Mouse (Mus musculus): ENCODE results near the gene Atp6v1g2. TPM values are rescaled to one million over a fixed set of nuclear protein-coding genes. Genes with fewer than 3 reads are reported as not detected.

The Atp6v1g2 gene
- 78.1 and 99.0 TPM in 2 replicates for polyA plus RNA-seq (2014; fragmentation: Nextera tagmentation; extraction: Ambion mirVana)

- H3K4me3 ChIP-seq (replicated peaks; ENCODE audit: low read depth, low read length): peak within 1 kb of the TSS; percentile 52; the same call in 1 of the 2 replicates
- DNase-seq (no peak), ATAC-seq (ENCODE audit: low FRiP score, low TSS enrichment) (no peak)
- no peaks in the 10 kb centered on the region for H3K27me3 ChIP-seq (ENCODE audit: control insufficient read depth, insufficient read depth, low read length)
- H3K9me3 ChIP-seq (ENCODE audit: control insufficient read depth, low read length): no peaks in the 10 kb centered on the region
- H3K4me2 ChIP-seq (ENCODE audit: low read length): peak within 1 kb of the TSS; percentile 91
- peaks cover 14% of the 10 kb centered on the region; the same call in 1 of the 2 replicates for H3K4me1 ChIP-seq (ENCODE audit: control insufficient read depth, insufficient read depth, low read length)
- no peak within 1 kb of the TSS for H3K27ac ChIP-seq (replicated peaks; ENCODE audit: low read depth, low read length)
- peaks cover 34% of the 10 kb centered on the region for H3K36me3 ChIP-seq (ENCODE audit: control insufficient read depth, insufficient read depth, low read length)
- no peak within 1 kb of the TSS for H3K9ac ChIP-seq (replicated peaks; ENCODE audit: low read length)
- 84% methylated on average over 18 of the region's 18 CpGs for WGBS
Measured at GRCm38 (mm10) chr17:35233114-35233980, at the start of gene Atp6v1g2. TSS of gene Atp6v1g2 (plus strand) at chr17:35233660.

DNA sequence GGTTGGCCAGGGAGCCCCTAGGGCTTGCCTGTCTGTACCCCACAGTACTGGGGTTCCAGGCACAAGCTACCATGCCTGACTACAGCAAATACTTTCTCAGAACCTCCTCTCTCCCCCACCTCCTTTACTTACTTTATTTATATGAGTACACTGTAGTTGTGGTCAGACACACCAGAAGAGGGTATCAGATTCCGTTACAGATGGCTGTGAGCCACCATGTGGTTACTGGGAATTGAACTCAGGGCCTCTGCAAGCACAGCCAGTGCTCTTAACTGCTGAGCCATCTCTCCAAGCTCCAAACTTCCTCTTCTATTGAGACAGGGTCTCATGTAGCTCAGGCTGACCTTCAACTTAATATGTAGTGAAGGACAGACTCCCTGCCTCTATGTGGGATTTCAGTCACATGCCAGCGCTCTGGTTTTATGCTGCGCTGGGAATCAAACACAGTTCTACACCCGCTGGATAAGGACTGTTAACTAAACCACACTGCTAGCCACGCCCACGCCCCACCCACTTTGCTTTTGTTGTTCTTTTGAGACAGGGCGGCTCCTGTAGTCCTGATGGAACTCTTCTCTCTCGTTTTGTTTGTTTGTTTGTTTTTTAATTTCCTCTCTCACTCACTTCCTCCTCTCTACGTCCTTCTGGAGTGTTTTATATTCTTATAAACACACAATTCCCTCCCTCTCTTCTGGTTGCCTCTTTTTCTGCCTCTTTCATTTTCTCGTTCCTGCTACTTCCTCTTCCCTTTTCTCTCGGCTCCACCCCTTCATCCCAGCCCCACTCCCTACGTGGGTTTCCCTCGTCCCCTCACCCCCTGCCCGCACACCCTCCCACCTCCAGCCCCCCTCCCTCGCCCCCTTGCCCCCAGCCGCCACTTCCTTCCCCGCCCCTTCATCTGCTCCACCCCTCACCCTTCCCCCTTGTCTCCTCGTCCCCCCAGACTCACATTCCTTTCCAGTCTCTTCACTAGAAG, 47.5 kb upstream of the Atp6v1g2 start:
- Histone ChIP-seq H3K9ac (replicated peaks; ENCODE audit: low read length) (peak overlapping the region; percentile 32; the same call in 1 of the 2 replicates), H3K9me3 (ENCODE audit: control insufficient read depth, low read length) (no peaks in the 10 kb centered on the region), H3K27me3 (ENCODE audit: control insufficient read depth, insufficient read depth, low read length) (no peaks in the 10 kb centered on the region), H3K36me3 (ENCODE audit: control insufficient read depth, insufficient read depth, low read length) (no peaks in the 10 kb centered on the region), H3K4me1 (ENCODE audit: control insufficient read depth, insufficient read depth, low read length) (peaks cover 10% of the 10 kb centered on the region; the same call in 1 of the 2 replicates), H3K4me3 (replicated peaks; ENCODE audit: low read depth, low read length) (peak overlapping the region; percentile 28), H3K27ac (replicated peaks; ENCODE audit: low read depth, low read length) (peak overlapping the region; percentile 45; the same call in 1 of the 2 replicates), H3K4me2 (ENCODE audit: low read length) (peak overlapping the region; percentile 47)
- WGBS: 3% methylated on average over 18 of the region's 18 CpGs
- ATAC-seq (ENCODE audit: low FRiP score, low TSS enrichment) (no peak; the same call in 1 of the 2 replicates), DNase-seq (peak; percentile 67)

DNA sequence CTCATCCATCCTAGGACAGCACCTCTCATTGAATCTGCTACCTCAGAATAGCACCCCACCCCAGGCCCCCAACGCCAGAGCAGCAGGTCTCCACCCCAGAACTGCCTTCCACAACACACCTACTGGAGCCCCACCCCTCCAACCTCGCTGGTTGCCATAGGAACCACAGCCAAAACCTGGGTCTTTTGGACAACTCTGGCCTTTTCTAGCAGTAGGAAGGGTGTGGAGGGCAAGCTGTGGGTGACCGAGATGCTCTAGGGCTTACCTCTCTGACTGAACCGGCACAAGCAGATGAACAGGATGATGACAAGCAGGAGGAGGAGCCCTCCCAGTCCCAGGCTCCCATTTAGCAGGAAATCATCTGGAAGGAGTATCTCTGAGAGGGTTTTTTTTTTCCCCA, 46.8 kb upstream of the Atp6v1g2 start:
- Histone ChIP-seq H3K9ac (replicated peaks; ENCODE audit: low read length) (no peak overlapping the region), H3K9me3 (ENCODE audit: control insufficient read depth, low read length) (no peaks in the 10 kb centered on the region), H3K36me3 (ENCODE audit: control insufficient read depth, insufficient read depth, low read length) (no peaks in the 10 kb centered on the region), H3K4me1 (ENCODE audit: control insufficient read depth, insufficient read depth, low read length) (peaks cover 10% of the 10 kb centered on the region; the same call in 1 of the 2 replicates), H3K27me3 (ENCODE audit: control insufficient read depth, insufficient read depth, low read length) (no peaks in the 10 kb centered on the region), H3K4me3 (replicated peaks; ENCODE audit: low read depth, low read length) (peak overlapping the region; percentile 28), H3K27ac (replicated peaks; ENCODE audit: low read depth, low read length) (peak overlapping the region; percentile 45; the same call in 1 of the 2 replicates), H3K4me2 (ENCODE audit: low read length) (peak overlapping the region; percentile 47)
- no peak for ATAC-seq (ENCODE audit: low FRiP score, low TSS enrichment)
- 2% methylated on average over 4 of the region's 4 CpGs for WGBS
- DNase-seq: peak; percentile 27

DNA sequence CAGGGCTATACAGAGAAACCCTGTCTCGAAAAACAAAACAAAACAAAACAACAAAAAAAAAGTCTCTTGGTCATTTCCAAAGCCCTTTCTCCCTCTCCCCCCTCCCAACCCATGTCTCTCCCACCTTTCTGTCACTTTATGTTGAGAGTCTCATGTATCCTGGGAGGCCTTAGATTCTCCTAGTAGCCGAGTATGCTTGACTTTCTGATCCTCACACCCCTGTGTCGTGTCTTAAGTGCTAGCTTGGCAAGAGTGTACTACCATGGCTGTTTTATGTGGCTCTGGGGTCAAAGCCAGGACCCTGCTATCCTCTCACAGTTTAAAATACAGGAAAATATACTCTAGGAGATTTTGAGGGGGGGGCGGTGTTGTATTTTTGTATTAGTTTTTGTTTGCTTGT, 46.1 kb upstream of the Atp6v1g2 start:
- DNase-seq (no peak), ATAC-seq (ENCODE audit: low FRiP score, low TSS enrichment) (no peak)
- no peak overlapping the region for H3K4me3 ChIP-seq (replicated peaks; ENCODE audit: low read depth, low read length)
- no peak overlapping the region for H3K4me2 ChIP-seq (ENCODE audit: low read length)
- no peaks in the 10 kb centered on the region for H3K27me3 ChIP-seq (ENCODE audit: control insufficient read depth, insufficient read depth, low read length)
- H3K36me3 ChIP-seq (ENCODE audit: control insufficient read depth, insufficient read depth, low read length): no peaks in the 10 kb centered on the region
- no peak overlapping the region for H3K9ac ChIP-seq (replicated peaks; ENCODE audit: low read length)
- H3K4me1 ChIP-seq (ENCODE audit: control insufficient read depth, insufficient read depth, low read length): peaks cover 10% of the 10 kb centered on the region; the same call in 1 of the 2 replicates
- 84% methylated on average over 4 of the region's 4 CpGs for WGBS
- H3K9me3 ChIP-seq (ENCODE audit: control insufficient read depth, low read length): no peaks in the 10 kb centered on the region
- no peak overlapping the region for H3K27ac ChIP-seq (replicated peaks; ENCODE audit: low read depth, low read length)

GRCm38 (mm10) chr17:35187959-35188610, 45.4 kb upstream of the Atp6v1g2 start, which contains the start of gene Lst1:
TSS of gene Lst1 (minus strand) at chr17:35188439.
- ATAC-seq (ENCODE audit: low FRiP score, low TSS enrichment): no peak
- no peak within 1 kb of the TSS for H3K27ac ChIP-seq (replicated peaks; ENCODE audit: low read depth, low read length)

DNA sequence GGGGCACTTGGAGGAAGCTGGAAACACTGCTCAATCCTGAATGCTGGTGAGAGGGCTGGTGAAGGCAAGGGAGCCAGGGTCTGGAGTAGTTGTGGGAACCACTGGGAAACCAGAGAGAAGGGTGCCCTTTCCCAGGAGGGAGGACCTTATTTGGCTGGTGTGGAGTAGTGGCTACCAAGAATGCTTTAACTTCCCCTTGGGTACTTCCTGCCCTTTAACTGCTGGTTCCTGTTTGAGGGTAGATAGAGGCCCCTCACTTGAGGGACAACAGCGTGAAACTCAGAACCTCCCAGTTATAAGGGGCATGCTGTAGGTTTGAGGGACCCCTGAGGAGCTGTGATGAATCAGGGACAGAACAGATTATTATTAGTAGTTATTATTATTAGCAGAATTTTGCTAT, 44.3 kb upstream of the Atp6v1g2 start:
- WGBS: 75% methylated on average over 1 of the region's 1 CpGs
- DNase-seq (no peak), ATAC-seq (ENCODE audit: low FRiP score, low TSS enrichment) (no peak)
- no peak overlapping the region for H3K27ac ChIP-seq (replicated peaks; ENCODE audit: low read depth, low read length)
- H3K4me2 ChIP-seq (ENCODE audit: low read length): no peak overlapping the region
- H3K4me1 ChIP-seq (ENCODE audit: control insufficient read depth, insufficient read depth, low read length): peaks cover 10% of the 10 kb centered on the region; the same call in 1 of the 2 replicates
- H3K27me3 ChIP-seq (ENCODE audit: control insufficient read depth, insufficient read depth, low read length): no peaks in the 10 kb centered on the region
- no peaks in the 10 kb centered on the region for H3K36me3 ChIP-seq (ENCODE audit: control insufficient read depth, insufficient read depth, low read length)
- H3K9me3 ChIP-seq (ENCODE audit: control insufficient read depth, low read length): no peaks in the 10 kb centered on the region
- H3K9ac ChIP-seq (replicated peaks; ENCODE audit: low read length): no peak overlapping the region
- no peak overlapping the region for H3K4me3 ChIP-seq (replicated peaks; ENCODE audit: low read depth, low read length)

More at GRCm38 (mm10) chr17:35187959-35188610, 45.4 kb upstream of the Atp6v1g2 start, which contains the start of gene Lst1:
- Histone ChIP-seq H3K36me3 (ENCODE audit: control insufficient read depth, insufficient read depth, low read length) (no peaks in the 10 kb centered on the region), H3K4me1 (ENCODE audit: control insufficient read depth, insufficient read depth, low read length) (peaks cover 10% of the 10 kb centered on the region; the same call in 1 of the 2 replicates), H3K4me2 (ENCODE audit: low read length) (no peak within 1 kb of the TSS), H3K9me3 (ENCODE audit: control insufficient read depth, low read length) (no peaks in the 10 kb centered on the region), H3K4me3 (replicated peaks; ENCODE audit: low read depth, low read length) (no peak within 1 kb of the TSS), H3K9ac (replicated peaks; ENCODE audit: low read length) (no peak within 1 kb of the TSS), H3K27me3 (ENCODE audit: control insufficient read depth, insufficient read depth, low read length) (no peaks in the 10 kb centered on the region)
- DNase-seq: no peak
- 63% methylated on average over 7 of the region's 7 CpGs for WGBS

DNA sequence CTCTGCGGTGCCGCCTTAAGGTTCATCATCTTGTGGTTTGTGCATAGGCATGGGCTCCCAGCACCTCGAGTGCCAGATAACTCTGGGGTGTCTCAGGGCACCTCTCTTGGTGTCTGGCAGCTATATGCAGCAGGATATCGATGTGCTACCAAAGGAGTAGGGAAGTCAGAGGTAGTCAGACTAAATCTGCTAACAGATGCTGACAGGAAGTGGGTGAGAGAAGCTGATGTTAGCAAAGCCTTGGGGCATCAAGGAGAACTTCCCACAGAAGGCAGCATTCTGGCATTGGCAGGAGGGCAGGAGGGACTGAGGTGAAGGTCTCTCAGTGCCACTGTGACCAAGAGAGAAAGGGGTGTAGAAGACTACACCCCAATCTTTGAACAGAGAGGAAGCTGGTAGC, 43.4 kb upstream of the Atp6v1g2 start:
- WGBS: 76% methylated on average over 4 of the region's 4 CpGs
- no peak overlapping the region for H3K27ac ChIP-seq (replicated peaks; ENCODE audit: low read depth, low read length)
- peaks cover 10% of the 10 kb centered on the region; the same call in 1 of the 2 replicates for H3K4me1 ChIP-seq (ENCODE audit: control insufficient read depth, insufficient read depth, low read length)
- no peak overlapping the region for H3K4me3 ChIP-seq (replicated peaks; ENCODE audit: low read depth, low read length)
- peaks cover 9% of the 10 kb centered on the region; the same call in 1 of the 2 replicates for H3K27me3 ChIP-seq (ENCODE audit: control insufficient read depth, insufficient read depth, low read length)
- H3K9me3 ChIP-seq (ENCODE audit: control insufficient read depth, low read length): no peaks in the 10 kb centered on the region
- DNase-seq (no peak), ATAC-seq (ENCODE audit: low FRiP score, low TSS enrichment) (no peak)
- H3K4me2 ChIP-seq (ENCODE audit: low read length): no peak overlapping the region
- H3K9ac ChIP-seq (replicated peaks; ENCODE audit: low read length): no peak overlapping the region
- no peaks in the 10 kb centered on the region for H3K36me3 ChIP-seq (ENCODE audit: control insufficient read depth, insufficient read depth, low read length)

- Histone ChIP-seq H3K36me3 (ENCODE audit: control insufficient read depth, insufficient read depth, low read length) (no peaks in the 10 kb centered on the region), H3K4me3 (replicated peaks; ENCODE audit: low read depth, low read length) (no peak overlapping the region), H3K9me3 (ENCODE audit: control insufficient read depth, low read length) (no peaks in the 10 kb centered on the region), H3K4me1 (ENCODE audit: control insufficient read depth, insufficient read depth, low read length) (peaks cover 6% of the 10 kb centered on the region; the same call in 1 of the 2 replicates), H3K27ac (replicated peaks; ENCODE audit: low read depth, low read length) (no peak overlapping the region), H3K4me2 (ENCODE audit: low read length) (no peak overlapping the region), H3K27me3 (ENCODE audit: control insufficient read depth, insufficient read depth, low read length) (peaks cover 25% of the 10 kb centered on the region), H3K9ac (replicated peaks; ENCODE audit: low read length) (no peak overlapping the region)
- no peak for DNase-seq
- no peak for ATAC-seq (ENCODE audit: low FRiP score, low TSS enrichment)
- WGBS: 63% methylated on average over 2 of the region's 2 CpGs
Measured at GRCm38 (mm10) chr17:35191723-35192122, 41.7 kb upstream of the Atp6v1g2 start.
